Mouse (Mus musculus) midbrain, embryonic 16.5 days (tissue): ENCODE results near the gene Pdzk1. TPM values are rescaled to one million over a fixed set of nuclear protein-coding genes. Genes with fewer than 3 reads are reported as not detected.

Source experiments
- ATAC-seq: fragments of 200-750 bp; cut with Nextera tagmentation; 2 replicates; pipeline ENCODE4 v1.8.0; 2017; ENCODE audit warnings: moderate TSS enrichment
- H3K27ac ChIP-seq: fragments of 300-500 bp; sonication (generic); 2 replicates; pipeline ENCODE4 v1.5.1; 2014; ENCODE audit warnings: mild to moderate bottlenecking, low read length, mixed read lengths
- H3K27me3 ChIP-seq: fragments of 300-500 bp; sonication (generic); 2 replicates; pipeline ENCODE4 v1.6.1; 2014; ENCODE audit warnings: low read depth, low read length, mixed read lengths; ENCODE audit not compliant: control insufficient read depth, insufficient read depth
- H3K36me3 ChIP-seq: fragments of 300-500 bp; sonication (generic); 2 replicates; pipeline ENCODE4 v1.6.1; 2014; ENCODE audit warnings: mild to moderate bottlenecking, low read length, moderate library complexity, mixed read lengths; ENCODE audit not compliant: control insufficient read depth, insufficient read depth
- H3K4me1 ChIP-seq: fragments of 300-500 bp; sonication (generic); 2 replicates; pipeline ENCODE4 v1.6.1; 2014; ENCODE audit warnings: mild to moderate bottlenecking, low read length, mixed read lengths; ENCODE audit not compliant: control insufficient read depth, insufficient read depth
- H3K4me2 ChIP-seq: fragments of 300-500 bp; sonication (generic); 2 replicates; pipeline ENCODE4 v1.6.1; 2014; ENCODE audit warnings: mild to moderate bottlenecking, low read length, mixed read lengths
- H3K4me3 ChIP-seq: fragments of 300-500 bp; sonication (generic); 2 replicates; pipeline ENCODE4 v1.5.1; 2014; ENCODE audit warnings: low read depth, mild to moderate bottlenecking, low read length, moderate library complexity, mixed read lengths
- H3K9ac ChIP-seq: fragments of 300-500 bp; sonication (generic); 2 replicates; pipeline ENCODE4 v1.6.1; 2014; ENCODE audit warnings: low read depth, low read length, mixed read lengths
- H3K9me3 ChIP-seq: fragments of 300-500 bp; sonication (generic); replicated peaks from 2 replicates; pipeline ENCODE4 v1.6.1; 2014; ENCODE audit warnings: mild to moderate bottlenecking, low read length, mixed read lengths; ENCODE audit not compliant: control insufficient read depth, poor library complexity, severe bottlenecking
- WGBS: fragments of 180-500 bp; shearing (Covaris S2); extraction: QIAGEN DNeasy Blood & Tissue Kit; methylation state at CpG from one replicate; pipeline ENCODE4 v1.1.7; 2014; 5-methylcytosine and 5-hydroxymethylcytosine counted together
- polyA plus RNA-seq: library from polyadenylated mRNA; unstranded; fragments of >200 nt; fragmentation: Nextera tagmentation; extraction: Ambion mirVana; gene quantifications from 2 replicates; pipeline ENCODE4 v1.2.1, GENCODE M21; 2015

The Pdzk1 gene
- polyA plus RNA-seq, 1 experiment from 2014 or later: 0.68 TPM

GRCm38 (mm10) chr3:96883690-96884089 is 54.6 kb downstream of the Pdzk1 start:
- H3K36me3 ChIP-seq: peaks cover 35% of the 10 kb centered on the region

GRCm38 (mm10) chr3:96902336-96902999 is 73.4 kb downstream of the Pdzk1 start:
- ATAC-seq: no peak
- peaks cover 9% of the 10 kb centered on the region for H3K4me1 ChIP-seq
- H3K27ac ChIP-seq: no peak overlapping the region
- H3K4me3 ChIP-seq: no peak overlapping the region
- 93% methylated on average over 4 of the region's 4 CpGs for WGBS
- H3K27me3 ChIP-seq: peaks cover 5% of the 10 kb centered on the region
- H3K36me3 ChIP-seq: peaks cover 2% of the 10 kb centered on the region
- H3K4me2 ChIP-seq: no peak overlapping the region
- no peak overlapping the region for H3K9ac ChIP-seq
- no peaks in the 10 kb centered on the region for H3K9me3 ChIP-seq

More at GRCm38 (mm10) chr3:96883690-96884089, 54.6 kb downstream of the Pdzk1 start:
- no peaks in the 10 kb centered on the region for H3K27me3 ChIP-seq
- no peak overlapping the region for H3K9ac ChIP-seq
- no peak overlapping the region for H3K27ac ChIP-seq
- no peaks in the 10 kb centered on the region for H3K9me3 ChIP-seq
- H3K4me2 ChIP-seq: no peak overlapping the region
- no peaks in the 10 kb centered on the region for H3K4me1 ChIP-seq
- H3K4me3 ChIP-seq: no peak overlapping the region
- WGBS: 94% methylated on average over 7 of the region's 7 CpGs
- no peak for ATAC-seq

- H3K9ac ChIP-seq: peak within 1 kb of the TSS; percentile 99
- peak within 1 kb of the TSS; percentile 97 for H3K4me3 ChIP-seq
- peak; percentile 25 for ATAC-seq
- H3K27me3 ChIP-seq: peaks cover 5% of the 10 kb centered on the region
- H3K4me2 ChIP-seq: peak within 1 kb of the TSS; percentile 68
- no peaks in the 10 kb centered on the region for H3K9me3 ChIP-seq
- WGBS: 18% methylated on average over 14 of the region's 14 CpGs
- peak within 1 kb of the TSS; percentile 73 for H3K27ac ChIP-seq
- H3K4me1 ChIP-seq: peaks cover 9% of the 10 kb centered on the region
- no peaks in the 10 kb centered on the region for H3K36me3 ChIP-seq
Observed at GRCm38 (mm10) chr3:96904393-96904792, 75.3 kb downstream of the Pdzk1 start, which contains the start of gene Gja5. Gene Gja5, plus strand, starts transcription at chr3:96904693.

- under 1% methylated on average over 40 of the region's 40 CpGs for WGBS
- Histone ChIP-seq H3K9ac (peak within 1 kb of the TSS; percentile 99), H3K4me1 (peaks cover 9% of the 10 kb centered on the region), H3K4me2 (peak within 1 kb of the TSS; percentile 68), H3K4me3 (peak within 1 kb of the TSS; percentile 97), H3K36me3 (no peaks in the 10 kb centered on the region), H3K9me3 (no peaks in the 10 kb centered on the region), H3K27me3 (peaks cover 5% of the 10 kb centered on the region), H3K27ac (peak within 1 kb of the TSS; percentile 73)
- ATAC-seq: peak; percentile 97
Observed at GRCm38 (mm10) chr3:96904851-96905541, 75.9 kb downstream of the Pdzk1 start, which contains the start of gene Gpr89. Gene Gpr89, minus strand, starts transcription at chr3:96905346.

- no peak overlapping the region; the same call in 1 of the 2 replicates for H3K27ac ChIP-seq
- H3K36me3 ChIP-seq: no peaks in the 10 kb centered on the region
- H3K9me3 ChIP-seq: no peaks in the 10 kb centered on the region
- peak overlapping the region; percentile 97 for H3K4me3 ChIP-seq
- H3K27me3 ChIP-seq: peaks cover 5% of the 10 kb centered on the region
- peak overlapping the region; percentile 68 for H3K4me2 ChIP-seq
- WGBS: 46% methylated on average over 9 of the region's 9 CpGs
- H3K9ac ChIP-seq: peak overlapping the region; percentile 99
- H3K4me1 ChIP-seq: peaks cover 9% of the 10 kb centered on the region
- ATAC-seq: peak; percentile 59
Observed at GRCm38 (mm10) chr3:96905592-96905991, 76.5 kb downstream of the Pdzk1 start.

Other genes starting within 250 kb of the Pdzk1 start
- gene Polr3gl, start 235.1 kb upstream of the Pdzk1 start, polyA plus RNA-seq: 36.7 and 38.8 TPM in 2 replicates
- gene Ankrd34a, start 232.6 kb upstream of the Pdzk1 start, polyA plus RNA-seq: 16.4 and 20.6 TPM in 2 replicates
- gene Lix1l, start 228.1 kb upstream of the Pdzk1 start, polyA plus RNA-seq: 4.0 and 4.7 TPM in 2 replicates
- gene Rbm8a, start 199.4 kb upstream of the Pdzk1 start, polyA plus RNA-seq: 118 and 123 TPM in 2 replicates
- 60.5 and 67.0 TPM in 2 replicates for gene Pex11b, start 193.9 kb upstream of the Pdzk1 start, polyA plus RNA-seq
- gene Gm42957, start 193.8 kb upstream of the Pdzk1 start, polyA plus RNA-seq: 0.07 and 0.24 TPM in 2 replicates
- gene Itga10, start 183.7 kb upstream of the Pdzk1 start, polyA plus RNA-seq: 1.1 and 1.2 TPM in 2 replicates
- gene Ankrd35, start 159.2 kb upstream of the Pdzk1 start, polyA plus RNA-seq: 2.9 and 3.2 TPM in 2 replicates
- 38.7 and 41.6 TPM in 2 replicates for gene Pias3, start 132.9 kb upstream of the Pdzk1 start, polyA plus RNA-seq
- gene Nudt17, start 120.7 kb upstream of the Pdzk1 start, polyA plus RNA-seq: 16.0 and 17.2 TPM in 2 replicates
- 33.3 and 34.0 TPM in 2 replicates for gene Polr3c, start 101.7 kb upstream of the Pdzk1 start, polyA plus RNA-seq
- gene Rnf115, start 101.6 kb upstream of the Pdzk1 start, polyA plus RNA-seq: 71.4 and 75.8 TPM in 2 replicates
- gene Cd160, start 67 bp downstream of the Pdzk1 start, polyA plus RNA-seq: 0.27 and 0.48 TPM in 2 replicates
- gene Gja5, start 75.4 kb downstream of the Pdzk1 start, polyA plus RNA-seq: 2.0 and 2.4 TPM in 2 replicates
- 36.3 and 41.2 TPM in 2 replicates for gene Gpr89, start 76.1 kb downstream of the Pdzk1 start, polyA plus RNA-seq
- gene Gja8, start 96.7 kb downstream of the Pdzk1 start, polyA plus RNA-seq: 0.04 TPM in 1 of 2 replicates, not detected in the other